Mouse (Mus musculus): Measurements from ENCODE around the gene Olfr1392.

DNA sequence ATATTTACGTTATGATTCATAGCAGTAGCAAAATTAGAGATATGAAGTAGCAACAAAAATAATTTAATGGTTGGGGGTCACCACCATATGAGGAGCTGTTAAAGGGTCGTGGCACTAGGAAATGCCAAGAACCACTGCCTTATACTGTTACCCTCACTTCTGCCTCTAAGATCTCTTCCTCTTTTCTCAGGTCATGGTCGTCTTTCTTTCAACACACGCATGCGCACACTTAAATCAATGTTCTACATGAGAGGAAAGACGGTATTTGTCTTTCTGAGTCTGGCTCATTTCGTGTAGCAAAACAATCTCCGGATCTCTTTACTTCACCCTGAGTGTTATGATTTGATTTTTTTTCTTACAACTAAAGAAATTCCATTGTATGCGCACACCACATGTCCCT, 15.3 kb upstream of the Olfr1392 start:
- TF ChIP-seq CTCF (IDR thresholded peaks at IDR 0.05; ENCODE audit: control insufficient read depth, insufficient read depth, insufficient replicate concordance, low read depth, low read length) (no peak), POLR2A (IDR thresholded peaks at IDR 0.05; ENCODE audit: control insufficient read depth, low read depth, low read length) (no peak)

Data from testis, adult 2 months (tissue).